Mouse (Mus musculus) MEL-GATA-1-ER (cell line): ENCODE measurements around the gene Stat1.
A peak's percentile ranks its signal among the peaks of the same experiment; 100 is the strongest.

ENCODE experiments used
- DNase-seq: peaks from one replicate; pipeline ENCODE4 v3.0.0-alpha.2; 2012; ENCODE audit warnings: low read depth; ENCODE audit errors: extremely low read depth

The Stat1 gene

GRCm38 (mm10) chr1:52161151-52161550 is 41.9 kb downstream of the Stat1 start:
- no peak for DNase-seq

DNA sequence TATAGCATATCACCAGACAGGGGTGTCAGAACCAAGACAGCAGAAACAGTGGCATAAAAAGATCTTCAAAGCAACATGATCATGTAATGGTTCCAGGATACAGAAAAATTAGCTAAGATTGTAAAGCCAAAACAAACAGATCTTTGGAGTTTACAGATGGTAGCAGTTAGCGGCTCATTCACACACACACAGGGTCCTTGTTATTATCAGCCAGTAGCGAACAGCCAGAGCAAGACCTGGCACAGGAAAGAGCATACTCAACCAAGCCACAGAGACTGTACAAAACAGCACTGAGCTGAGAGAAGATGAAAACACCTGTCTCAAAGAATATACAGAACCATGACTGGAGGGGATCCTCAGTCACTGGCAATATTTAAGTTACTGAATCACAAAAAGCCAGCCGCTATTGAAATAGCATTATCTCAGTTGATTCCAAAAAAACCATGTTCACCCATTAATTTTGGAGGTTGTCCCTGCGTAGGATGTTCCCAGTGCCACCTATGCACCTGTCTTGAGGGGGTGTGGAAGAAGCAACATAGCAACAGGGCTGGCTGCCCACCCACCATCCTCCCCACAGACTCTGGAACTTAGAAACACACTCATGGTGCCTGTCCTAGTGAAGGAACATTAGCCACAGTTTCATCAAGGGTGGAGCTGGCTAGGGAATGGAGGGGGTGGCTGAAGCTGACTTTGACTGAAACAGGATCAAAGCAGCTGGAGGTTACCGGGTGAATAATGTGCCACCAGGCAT is 44.6 kb downstream of the Stat1 start:
- no peak for DNase-seq

GRCm38 (mm10) chr1:52166652-52167220 is 47.5 kb downstream of the Stat1 start:
- DNase-seq = no peak

DNA sequence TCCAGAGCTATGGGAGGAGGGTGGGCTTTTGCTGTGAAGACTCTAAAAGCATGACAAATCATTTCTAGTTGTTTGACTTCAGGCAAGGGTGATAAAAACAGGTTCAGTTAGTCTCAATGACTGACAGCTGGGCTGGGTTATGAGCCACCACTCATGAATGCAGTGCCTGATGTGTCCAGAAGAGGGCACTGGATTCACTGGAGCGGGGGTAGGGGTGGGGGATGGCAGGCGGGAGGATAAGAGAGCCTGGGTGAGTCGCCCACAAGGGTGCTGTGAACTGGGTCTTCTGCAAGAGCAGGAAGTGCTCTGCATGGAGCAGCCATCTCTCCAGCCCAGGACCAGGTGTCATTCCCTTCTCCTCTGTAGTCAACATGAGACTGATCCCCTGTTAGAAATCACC is 50.8 kb downstream of the Stat1 start:
- DNase-seq = peak; percentile 61

- no peak for DNase-seq
Observed at GRCm38 (mm10) chr1:52170747-52171146, 51.5 kb downstream of the Stat1 start.

- DNase-seq = peak; percentile 36
Observed at GRCm38 (mm10) chr1:52171271-52171670, 52.0 kb downstream of the Stat1 start.

- no peak for DNase-seq
Observed at GRCm38 (mm10) chr1:52175321-52175720, 56.1 kb downstream of the Stat1 start.

DNA sequence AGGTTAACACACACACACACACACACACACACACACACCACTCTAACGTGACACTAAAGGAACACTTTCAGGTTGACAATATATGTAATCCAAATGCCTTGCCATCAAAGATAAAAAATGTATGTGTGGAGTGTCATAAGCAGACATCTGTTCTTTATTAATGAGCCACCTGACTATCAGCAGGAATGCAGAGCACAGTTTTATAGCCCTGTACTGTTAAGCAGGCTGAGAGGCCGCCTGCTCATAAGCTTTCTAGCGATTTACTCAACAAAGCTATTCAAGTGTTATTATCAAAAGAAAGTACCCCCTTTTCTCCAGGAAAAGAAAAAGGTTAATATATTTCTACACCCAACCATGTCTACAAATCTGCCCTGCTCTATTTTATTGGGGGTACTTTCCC is 56.7 kb downstream of the Stat1 start:
- no peak for DNase-seq

DNA sequence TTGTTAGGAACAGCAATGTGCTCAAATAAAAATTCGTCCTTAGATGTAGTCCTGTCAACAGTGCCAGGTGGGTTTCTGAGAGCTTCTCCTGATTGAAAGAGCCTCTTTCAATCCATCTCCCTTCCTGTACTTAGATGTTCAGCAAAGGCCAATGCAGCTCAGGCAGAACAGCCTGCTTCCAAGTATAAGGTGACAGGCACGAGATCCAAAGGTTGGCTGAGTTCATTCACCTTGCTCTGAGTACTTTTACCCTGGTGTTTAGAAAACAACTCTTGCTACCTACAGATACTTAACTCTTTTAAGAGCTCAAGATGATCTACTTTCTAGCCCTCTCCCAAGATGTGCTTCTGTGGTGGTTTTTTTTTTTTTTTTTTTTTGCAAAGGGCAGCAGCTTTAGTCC is 57.8 kb downstream of the Stat1 start:
- DNase-seq = no peak

- DNase-seq = no peak
Observed at GRCm38 (mm10) chr1:52179939-52180568, 60.8 kb downstream of the Stat1 start.

- DNase-seq = no peak
Observed at GRCm38 (mm10) chr1:52181994-52182393, 62.8 kb downstream of the Stat1 start.

DNA sequence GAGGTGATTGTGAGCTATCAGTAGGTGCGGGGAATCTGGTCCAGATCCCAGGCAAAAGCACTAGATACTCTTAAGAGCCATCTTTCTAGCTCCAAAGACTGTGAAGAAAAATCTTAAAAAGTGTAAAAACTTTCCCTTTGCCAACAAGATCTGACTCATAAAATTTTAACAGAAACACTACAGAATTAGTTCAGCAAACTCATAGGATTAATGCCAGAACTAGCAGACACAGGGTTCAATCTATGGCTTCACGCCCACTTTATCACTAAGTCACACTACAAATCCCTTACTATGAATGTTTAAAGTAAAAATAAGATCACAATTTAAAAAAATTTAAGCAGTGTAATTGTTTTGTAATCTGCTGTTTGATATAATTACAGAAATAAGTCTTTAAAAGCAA is 63.8 kb downstream of the Stat1 start:
- no peak for DNase-seq
